Mouse (Mus musculus): ENCODE measurements around the gene Loxl4. TPM values are rescaled to one million over a fixed set of nuclear protein-coding genes. Genes with fewer than 3 reads are reported as not detected.

Gene Loxl4
- polyA plus RNA-seq (2014; fragmentation: Nextera tagmentation; extraction: Ambion mirVana), result 0.15 and 0.25 TPM in 2 replicates

DNA sequence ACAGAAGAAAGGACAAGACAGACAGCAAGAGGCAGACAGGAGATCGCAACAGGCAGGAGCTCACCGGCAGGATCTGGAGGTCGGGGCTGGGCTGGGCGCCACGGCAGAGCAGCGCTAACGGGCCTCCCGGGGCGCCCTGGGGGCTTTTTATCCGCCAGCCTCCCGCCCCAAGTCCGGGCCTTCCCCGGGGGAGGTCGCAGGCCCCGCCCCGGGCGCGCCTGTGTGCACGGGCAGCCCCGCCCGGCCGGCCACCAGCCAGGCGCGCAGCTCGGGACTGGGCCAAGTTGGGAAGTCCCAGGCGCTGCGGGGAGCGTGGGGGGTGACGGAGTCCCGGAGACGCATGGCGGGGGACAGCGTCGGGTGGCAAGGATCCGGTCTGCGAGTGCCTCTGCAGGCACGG, at the start of gene Loxl4:
TSS of gene Loxl4 (minus strand) at position 160 of the 400 bp plus-strand sequence.
- Histone ChIP-seq H3K27ac (ENCODE audit: low read depth, low read length) (no peak within 1 kb of the TSS), H3K4me1 (ENCODE audit: control insufficient read depth, insufficient read depth, low read length) (0 out of 2 replicates have a peak, but pooled peaks cover 2% of the 10 kb centered on the region), H3K27me3 (ENCODE audit: control insufficient read depth, insufficient read depth, low read length) (peaks cover 12% of the 10 kb centered on the region), H3K9me3 (ENCODE audit: control insufficient read depth, low read length) (no peaks in the 10 kb centered on the region), H3K36me3 (ENCODE audit: control insufficient read depth, insufficient read depth, low read length) (no peaks in the 10 kb centered on the region), H3K4me2 (ENCODE audit: low read depth, low read length) (peak within 1 kb of the TSS; percentile 41; the same call in 1 of the 2 replicates), H3K4me3 (ENCODE audit: low read depth, low read length) (peak within 1 kb of the TSS; percentile 19; the same call in 1 of the 2 replicates), H3K9ac (replicated peaks; ENCODE audit: low read depth, low read length) (no peak within 1 kb of the TSS)
- WGBS, result under 1% methylated on average over 36 of the region's 37 CpGs
- no peak for ATAC-seq (ENCODE audit: low read depth)

DNA sequence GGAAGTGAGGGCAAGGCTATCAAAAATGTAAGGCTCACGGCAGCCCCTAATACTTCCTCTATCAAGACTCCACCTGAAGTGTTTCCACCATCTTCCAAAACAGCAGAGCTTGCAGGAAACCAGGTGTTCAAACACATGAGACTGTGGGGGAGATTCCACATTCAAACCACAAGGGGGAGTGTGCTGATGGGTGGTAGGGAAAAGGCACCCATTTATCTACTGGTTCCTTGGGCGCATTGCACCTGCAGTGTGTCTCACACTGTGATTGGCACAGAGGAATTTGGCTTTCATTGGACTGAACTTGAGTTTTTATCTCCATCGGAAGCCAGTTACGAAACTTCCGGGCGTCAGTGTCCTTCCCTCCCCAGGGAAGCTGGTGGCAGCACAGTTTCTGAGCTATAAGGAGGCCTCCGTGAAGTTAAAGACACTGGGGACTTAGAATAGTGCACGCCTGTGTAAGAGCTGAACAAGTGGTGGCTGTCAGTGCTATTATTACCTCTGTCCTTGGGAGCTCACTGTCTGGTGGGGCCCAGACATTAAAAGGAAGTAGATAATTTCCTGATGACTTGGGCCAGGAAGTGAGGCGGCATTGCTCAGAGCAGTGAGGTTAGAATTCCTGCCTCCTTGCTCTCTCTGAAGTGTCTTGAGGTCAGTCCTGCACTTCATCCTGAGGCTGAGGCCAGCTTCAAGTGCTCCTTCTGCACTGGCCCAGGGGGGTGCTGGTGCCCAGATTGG, 49.0 kb upstream of the Loxl4 start:
- peaks cover 4% of the 10 kb centered on the region; the same call in 1 of the 2 replicates for H3K27me3 ChIP-seq (ENCODE audit: control insufficient read depth, insufficient read depth, low read length)
- H3K36me3 ChIP-seq (ENCODE audit: control insufficient read depth, insufficient read depth, low read length), result no peaks in the 10 kb centered on the region
- no peak overlapping the region for H3K4me3 ChIP-seq (ENCODE audit: low read depth, low read length)
- no peak for ATAC-seq (ENCODE audit: low read depth)
- no peaks in the 10 kb centered on the region for H3K9me3 ChIP-seq (ENCODE audit: control insufficient read depth, low read length)
- H3K4me1 ChIP-seq (ENCODE audit: control insufficient read depth, insufficient read depth, low read length), result no peaks in the 10 kb centered on the region
- no peak overlapping the region for H3K4me2 ChIP-seq (ENCODE audit: low read depth, low read length)
- WGBS, result 89% methylated on average over 9 of the region's 9 CpGs
- no peak overlapping the region for H3K27ac ChIP-seq (ENCODE audit: low read depth, low read length)
- no peak overlapping the region for H3K9ac ChIP-seq (replicated peaks; ENCODE audit: low read depth, low read length)

DNA sequence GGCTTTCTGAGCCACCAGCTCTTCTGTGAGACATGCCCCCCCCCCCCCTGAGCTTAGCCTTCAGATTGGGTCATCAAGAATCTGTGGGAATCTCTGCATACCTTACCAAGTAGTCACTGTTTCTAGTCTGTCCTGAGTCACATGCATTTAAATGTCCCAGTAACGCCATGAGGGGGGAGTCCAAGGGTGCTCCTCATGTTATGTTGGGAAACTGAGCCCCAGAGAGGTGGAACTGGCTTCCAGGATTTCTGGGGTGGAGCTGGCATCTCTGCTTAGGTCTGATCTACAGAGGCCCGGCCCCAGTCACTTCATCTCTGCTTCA, 47.6 kb upstream of the Loxl4 start:
- Histone ChIP-seq H3K4me1 (ENCODE audit: control insufficient read depth, insufficient read depth, low read length) (no peaks in the 10 kb centered on the region), H3K4me3 (ENCODE audit: low read depth, low read length) (no peak overlapping the region), H3K27me3 (ENCODE audit: control insufficient read depth, insufficient read depth, low read length) (peaks cover 4% of the 10 kb centered on the region; the same call in 1 of the 2 replicates), H3K36me3 (ENCODE audit: control insufficient read depth, insufficient read depth, low read length) (no peaks in the 10 kb centered on the region), H3K9me3 (ENCODE audit: control insufficient read depth, low read length) (no peaks in the 10 kb centered on the region), H3K9ac (replicated peaks; ENCODE audit: low read depth, low read length) (no peak overlapping the region), H3K4me2 (ENCODE audit: low read depth, low read length) (no peak overlapping the region), H3K27ac (ENCODE audit: low read depth, low read length) (no peak overlapping the region)
- WGBS, result 98% methylated on average over 2 of the region's 2 CpGs
- ATAC-seq (ENCODE audit: low read depth), result no peak

DNA sequence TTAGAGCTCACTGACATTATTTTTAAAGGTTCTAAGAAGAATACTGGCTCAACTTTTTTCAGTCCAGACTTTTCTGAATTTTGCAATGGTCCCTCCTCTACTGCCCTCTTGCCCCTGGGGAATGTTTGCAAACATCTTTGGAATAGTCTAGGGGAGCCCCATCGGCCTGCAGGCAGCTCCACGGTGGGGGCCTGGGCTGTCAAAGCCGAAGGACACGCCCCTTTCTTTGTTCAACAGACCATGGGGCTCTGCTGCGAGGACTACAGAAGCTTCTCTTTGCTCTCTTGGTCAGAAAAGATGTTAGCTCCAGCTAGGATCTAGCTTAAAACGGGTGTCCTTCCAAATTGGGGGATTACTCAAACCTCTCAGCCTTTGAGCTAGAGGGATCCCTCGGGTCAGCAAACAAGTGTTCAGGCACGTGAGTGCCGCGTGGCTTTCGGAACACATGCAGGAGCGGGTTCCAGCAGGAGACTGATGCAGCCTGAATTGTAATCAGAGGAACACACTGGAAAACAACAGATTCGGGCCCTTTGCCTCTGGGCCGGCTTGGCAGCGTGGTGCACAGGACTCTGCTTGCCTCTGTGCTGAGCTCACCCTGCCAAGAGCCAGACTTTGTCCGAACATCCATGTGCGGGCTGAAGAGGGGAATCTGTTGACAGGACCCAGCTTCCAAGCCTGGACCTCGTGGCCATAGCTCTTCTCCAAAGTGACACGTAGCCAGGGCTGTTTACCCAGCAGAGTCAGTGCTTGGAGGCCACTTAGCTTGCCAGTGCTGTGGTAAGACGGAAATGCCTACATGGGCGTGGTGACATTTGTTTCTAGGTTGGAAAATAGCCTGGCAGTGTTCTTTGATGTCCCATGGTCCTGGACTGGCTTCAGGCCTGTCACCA, 47.0 kb upstream of the Loxl4 start:
- Histone ChIP-seq H3K9me3 (ENCODE audit: control insufficient read depth, low read length) (no peaks in the 10 kb centered on the region), H3K4me3 (ENCODE audit: low read depth, low read length) (no peak overlapping the region), H3K27ac (ENCODE audit: low read depth, low read length) (no peak overlapping the region), H3K36me3 (ENCODE audit: control insufficient read depth, insufficient read depth, low read length) (no peaks in the 10 kb centered on the region), H3K4me1 (ENCODE audit: control insufficient read depth, insufficient read depth, low read length) (no peaks in the 10 kb centered on the region), H3K9ac (replicated peaks; ENCODE audit: low read depth, low read length) (no peak overlapping the region), H3K4me2 (ENCODE audit: low read depth, low read length) (no peak overlapping the region), H3K27me3 (ENCODE audit: control insufficient read depth, insufficient read depth, low read length) (peaks cover 4% of the 10 kb centered on the region; the same call in 1 of the 2 replicates)
- ATAC-seq (ENCODE audit: low read depth), result peak; percentile 38; the same call in 1 of the 2 replicates
- WGBS, result 32% methylated on average over 21 of the region's 21 CpGs

GRCm38 (mm10) chr19:42658435-42659135, 46.0 kb upstream of the Loxl4 start:
- WGBS, result 85% methylated on average over 6 of the region's 6 CpGs
- no peak overlapping the region for H3K27ac ChIP-seq (ENCODE audit: low read depth, low read length)
- no peaks in the 10 kb centered on the region for H3K36me3 ChIP-seq (ENCODE audit: control insufficient read depth, insufficient read depth, low read length)
- ATAC-seq (ENCODE audit: low read depth), result no peak
- no peaks in the 10 kb centered on the region for H3K9me3 ChIP-seq (ENCODE audit: control insufficient read depth, low read length)
- H3K4me1 ChIP-seq (ENCODE audit: control insufficient read depth, insufficient read depth, low read length), result no peaks in the 10 kb centered on the region
- no peak overlapping the region for H3K4me2 ChIP-seq (ENCODE audit: low read depth, low read length)
- H3K9ac ChIP-seq (replicated peaks; ENCODE audit: low read depth, low read length), result no peak overlapping the region
- H3K27me3 ChIP-seq (ENCODE audit: control insufficient read depth, insufficient read depth, low read length), result peaks cover 4% of the 10 kb centered on the region; the same call in 1 of the 2 replicates
- H3K4me3 ChIP-seq (ENCODE audit: low read depth, low read length), result no peak overlapping the region

DNA sequence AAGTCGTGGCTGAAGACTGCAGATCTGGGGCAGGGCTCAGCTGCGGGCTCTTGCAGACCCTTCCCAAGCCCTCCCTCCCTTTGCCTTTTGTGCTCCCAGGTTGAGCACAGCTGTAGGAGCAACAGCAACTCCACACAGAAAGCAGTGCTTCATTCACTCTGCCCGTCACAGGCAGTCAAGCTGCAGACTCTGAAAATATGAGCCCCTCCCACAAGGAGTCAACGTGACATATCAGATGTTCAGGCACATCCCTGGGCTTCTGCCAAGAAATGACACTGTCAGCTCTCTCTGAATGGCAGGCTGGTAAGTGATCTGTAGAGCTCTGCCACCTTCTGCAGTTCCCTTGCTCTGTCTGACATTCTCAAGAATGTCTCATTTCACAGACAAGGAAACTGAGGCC, 45.2 kb upstream of the Loxl4 start:
- Histone ChIP-seq H3K27me3 (ENCODE audit: control insufficient read depth, insufficient read depth, low read length) (no peaks in the 10 kb centered on the region), H3K4me2 (ENCODE audit: low read depth, low read length) (no peak overlapping the region)

GRCm38 (mm10) chr19:42657306-42657705, 44.7 kb upstream of the Loxl4 start:
- WGBS, result 88% methylated on average over 2 of the region's 2 CpGs
- Histone ChIP-seq H3K27ac (ENCODE audit: low read depth, low read length) (no peak overlapping the region), H3K4me1 (ENCODE audit: control insufficient read depth, insufficient read depth, low read length) (no peaks in the 10 kb centered on the region), H3K9me3 (ENCODE audit: control insufficient read depth, low read length) (no peaks in the 10 kb centered on the region), H3K36me3 (ENCODE audit: control insufficient read depth, insufficient read depth, low read length) (no peaks in the 10 kb centered on the region), H3K4me3 (ENCODE audit: low read depth, low read length) (no peak overlapping the region), H3K9ac (replicated peaks; ENCODE audit: low read depth, low read length) (no peak overlapping the region), H3K27me3 (ENCODE audit: control insufficient read depth, insufficient read depth, low read length) (no peaks in the 10 kb centered on the region), H3K4me2 (ENCODE audit: low read depth, low read length) (no peak overlapping the region)
- no peak for ATAC-seq (ENCODE audit: low read depth)

More for the DNA sequence above, 45.2 kb upstream of the Loxl4 start:
- Histone ChIP-seq H3K4me1 (ENCODE audit: control insufficient read depth, insufficient read depth, low read length) (no peaks in the 10 kb centered on the region), H3K9ac (replicated peaks; ENCODE audit: low read depth, low read length) (no peak overlapping the region), H3K36me3 (ENCODE audit: control insufficient read depth, insufficient read depth, low read length) (no peaks in the 10 kb centered on the region), H3K27ac (ENCODE audit: low read depth, low read length) (no peak overlapping the region), H3K9me3 (ENCODE audit: control insufficient read depth, low read length) (no peaks in the 10 kb centered on the region), H3K4me3 (ENCODE audit: low read depth, low read length) (no peak overlapping the region)
- 28% methylated on average over 4 of the region's 4 CpGs for WGBS
- no peak for ATAC-seq (ENCODE audit: low read depth)

DNA sequence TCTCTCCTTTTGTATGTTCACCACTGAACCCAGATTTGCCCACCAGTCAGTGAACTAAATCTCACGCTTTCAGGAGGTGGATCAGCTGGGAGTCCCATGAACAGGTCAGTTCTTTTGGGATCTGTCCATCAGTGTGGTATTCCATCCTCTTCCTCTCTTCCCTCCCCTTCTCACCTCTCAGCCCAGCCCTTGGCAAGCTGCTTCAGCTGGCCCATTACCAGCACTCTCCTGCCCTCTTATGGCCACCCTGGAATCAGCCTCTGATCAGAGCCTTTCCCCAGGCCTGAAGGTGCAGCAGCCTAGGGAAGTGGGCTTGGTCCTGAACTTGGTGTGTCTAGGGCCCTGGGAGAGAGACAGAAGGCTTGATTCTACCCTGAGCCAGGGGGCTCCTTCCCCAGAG, 42.4 kb upstream of the Loxl4 start:
- Histone ChIP-seq H3K9ac (replicated peaks; ENCODE audit: low read depth, low read length) (no peak overlapping the region), H3K4me1 (ENCODE audit: control insufficient read depth, insufficient read depth, low read length) (no peaks in the 10 kb centered on the region), H3K36me3 (ENCODE audit: control insufficient read depth, insufficient read depth, low read length) (no peaks in the 10 kb centered on the region), H3K4me2 (ENCODE audit: low read depth, low read length) (no peak overlapping the region), H3K27me3 (ENCODE audit: control insufficient read depth, insufficient read depth, low read length) (no peaks in the 10 kb centered on the region), H3K27ac (ENCODE audit: low read depth, low read length) (no peak overlapping the region), H3K9me3 (ENCODE audit: control insufficient read depth, low read length) (no peaks in the 10 kb centered on the region), H3K4me3 (ENCODE audit: low read depth, low read length) (no peak overlapping the region)
- WGBS, result 29% methylated on average over 1 of the region's 1 CpGs
- peak; percentile 64 for ATAC-seq (ENCODE audit: low read depth)

All from neural tube, embryonic 14.5 days (tissue).